Mouse (Mus musculus) liver, embryonic 11.5 days (tissue): ENCODE data around the gene Gpr61. TPM values are rescaled to one million over a fixed set of nuclear protein-coding genes. Genes with fewer than 3 reads are reported as not detected.

ENCODE experiments used
- ATAC-seq: fragments of 200-750 bp; cut with Nextera tagmentation; replicated peaks from 2 replicates; pipeline ENCODE4 v1.8.0; 2017; ENCODE audit warnings: moderate number of reproducible peaks, mild to moderate bottlenecking, moderate TSS enrichment, moderate library complexity; ENCODE audit not compliant: low FRiP score
- DNase-seq: peaks from one replicate; pipeline ENCODE4 v3.0.0-alpha.2; 2017; ENCODE audit warnings: low spot score
- H3K27ac ChIP-seq: fragments of 300-500 bp; sonication (generic); 2 replicates; pipeline ENCODE4 v1.5.1; 2014; ENCODE audit warnings: mild to moderate bottlenecking, low read depth, low read length, control low read depth
- H3K27me3 ChIP-seq: fragments of 300-500 bp; sonication (generic); replicated peaks from 2 replicates; pipeline ENCODE4 v1.6.1; 2014; ENCODE audit warnings: low read length, mixed read lengths; ENCODE audit not compliant: control insufficient read depth, insufficient read depth
- H3K36me3 ChIP-seq: fragments of 300-500 bp; sonication (generic); 2 replicates; pipeline ENCODE4 v1.6.1; 2014; ENCODE audit warnings: mild to moderate bottlenecking, low read length, moderate library complexity, mixed read lengths; ENCODE audit not compliant: control insufficient read depth, insufficient read depth
- H3K4me1 ChIP-seq: fragments of 300-500 bp; sonication (generic); replicated peaks from 2 replicates; pipeline ENCODE4 v1.6.1; 2014; ENCODE audit warnings: low read length, mixed read lengths; ENCODE audit not compliant: control insufficient read depth, insufficient read depth
- H3K4me2 ChIP-seq: fragments of 300-500 bp; sonication (generic); 2 replicates; pipeline ENCODE4 v1.6.1; 2014; ENCODE audit warnings: mild to moderate bottlenecking, control low read depth, moderate library complexity
- H3K4me3 ChIP-seq: fragments of 300-500 bp; sonication (generic); 2 replicates; pipeline ENCODE4 v1.5.1; 2014; ENCODE audit warnings: low read depth, low read length, control low read depth
- H3K9ac ChIP-seq: fragments of 300-500 bp; sonication (generic); 2 replicates; pipeline ENCODE4 v1.6.1; 2014; ENCODE audit warnings: low read depth, low read length, control low read depth
- H3K9me3 ChIP-seq: fragments of 300-500 bp; sonication (generic); 2 replicates; pipeline ENCODE4 v1.6.1; 2016; ENCODE audit warnings: low read length, inconsistent platforms, mixed read lengths; ENCODE audit not compliant: control insufficient read depth
- WGBS: fragments of 180-500 bp; shearing (Covaris S2); extraction: QIAGEN DNeasy Blood & Tissue Kit; methylation state at CpG from one replicate; pipeline ENCODE4 v1.1.7; 2014; 5-methylcytosine and 5-hydroxymethylcytosine counted together
- polyA plus RNA-seq: library from polyadenylated mRNA; unstranded; fragments of >200 nt; fragmentation: Nextera tagmentation; extraction: Ambion mirVana; gene quantifications from 2 replicates; pipeline ENCODE4 v1.2.1, GENCODE M21; 2014

The Gpr61 gene
- polyA plus RNA-seq, 1 experiment from 2014 or later: 0.07 TPM

DNA sequence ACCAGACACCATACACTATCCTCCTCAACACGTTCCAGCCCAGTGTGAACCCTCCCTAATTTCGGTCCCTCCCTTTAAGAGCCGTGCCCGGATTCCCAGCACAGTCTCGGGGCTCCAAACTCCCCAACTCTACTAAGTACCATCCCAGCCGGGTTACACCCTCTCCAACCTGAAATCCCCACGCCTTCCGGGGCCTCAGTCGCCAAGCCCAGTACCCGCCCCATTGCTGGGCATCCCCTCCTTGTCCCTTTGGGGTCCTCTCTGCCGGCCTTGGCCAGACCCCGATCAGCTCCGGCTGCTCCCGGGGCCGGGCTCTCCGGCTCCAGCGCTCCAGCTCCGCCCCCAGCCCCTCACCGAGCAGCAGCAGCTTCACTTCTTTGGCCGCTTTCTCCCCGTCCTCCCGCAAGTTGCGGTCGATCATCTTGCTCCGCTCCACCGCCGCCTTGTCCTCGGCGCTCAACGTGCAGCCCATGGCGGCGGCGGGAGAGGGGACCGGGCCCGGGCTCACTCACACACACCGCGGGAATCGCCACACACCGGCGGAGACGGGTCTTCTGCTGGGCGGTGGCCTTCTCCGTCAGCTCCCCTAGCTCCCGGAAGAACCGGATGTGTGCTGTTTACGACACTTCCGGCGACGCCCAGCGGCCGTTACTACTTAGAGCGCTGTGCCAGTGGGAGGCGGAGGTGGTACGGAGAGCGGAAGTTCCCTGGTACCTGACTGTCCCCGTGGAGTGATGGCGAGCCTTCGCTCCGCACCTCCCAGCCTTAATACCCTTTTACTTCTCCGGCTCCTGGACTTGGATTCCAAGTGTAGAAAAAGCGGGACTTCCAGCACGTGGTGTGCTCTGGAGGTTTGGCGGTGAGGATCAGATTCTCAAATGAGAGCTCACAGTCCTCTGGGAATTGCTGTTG is 8.9 kb downstream of the Gpr61 start, which contains the start of gene Gnai3:
TSS of gene Gnai3 (minus strand) at position 613 of the 912 bp plus-strand sequence.
- ATAC-seq (peak; percentile 95), DNase-seq (peak; percentile 92)
- Histone ChIP-seq H3K9me3 (no peaks in the 10 kb centered on the region), H3K9ac (peak within 1 kb of the TSS; percentile 97), H3K4me1 (peaks cover 19% of the 10 kb centered on the region), H3K4me2 (peak within 1 kb of the TSS; percentile 80), H3K27ac (peak within 1 kb of the TSS; percentile 95), H3K4me3 (peak within 1 kb of the TSS; percentile 99), H3K27me3 (no peaks in the 10 kb centered on the region), H3K36me3 (no peaks in the 10 kb centered on the region)
- WGBS: under 1% methylated on average over 63 of the region's 63 CpGs

DNA sequence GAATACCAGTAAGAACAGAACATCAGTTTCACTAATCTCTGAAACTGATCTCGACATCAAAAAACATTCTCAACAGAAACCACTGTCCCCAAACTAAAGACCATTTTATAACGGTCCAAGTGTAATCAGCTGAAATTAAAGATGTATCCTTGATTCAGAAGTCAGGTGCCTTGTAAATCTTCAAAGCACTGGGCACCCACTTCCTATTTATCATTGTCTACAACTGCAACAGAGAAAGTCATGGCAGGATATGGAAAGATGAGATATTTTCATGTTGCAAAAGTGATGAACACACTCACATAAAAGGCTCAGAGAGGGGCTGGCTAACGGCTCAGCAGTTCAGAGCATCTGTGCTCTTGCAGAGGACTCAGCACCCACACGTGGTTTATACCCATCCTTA is 13.9 kb downstream of the Gpr61 start:
- Histone ChIP-seq H3K9ac (no peak overlapping the region), H3K9me3 (no peaks in the 10 kb centered on the region), H3K4me1 (peaks cover 5% of the 10 kb centered on the region), H3K4me3 (no peak overlapping the region), H3K4me2 (no peak overlapping the region), H3K36me3 (no peaks in the 10 kb centered on the region; the same call in 1 of the 2 replicates), H3K27me3 (no peaks in the 10 kb centered on the region), H3K27ac (no peak overlapping the region)
- no peak for ATAC-seq
- DNase-seq: no peak
- 80% methylated on average over 4 of the region's 4 CpGs for WGBS

DNA sequence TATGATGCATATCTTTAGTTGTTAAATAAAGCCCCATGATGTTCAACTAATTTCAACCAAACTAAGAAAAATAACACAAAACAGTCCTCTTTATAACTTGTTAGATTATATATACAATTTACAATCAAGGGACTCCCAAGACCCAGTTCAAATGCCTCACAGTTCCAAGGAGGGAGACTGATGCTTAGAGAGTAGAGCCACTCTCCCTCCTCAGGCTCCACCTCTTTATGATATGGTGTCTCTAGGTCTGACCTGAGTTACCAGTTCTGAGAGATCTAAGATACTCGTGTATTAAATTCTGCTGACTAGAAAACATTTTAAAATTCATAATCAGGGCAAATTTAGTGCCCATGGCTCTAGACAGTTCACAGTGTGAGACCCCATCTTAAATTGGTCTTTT is 15.6 kb downstream of the Gpr61 start:
- Histone ChIP-seq H3K4me3 (no peak overlapping the region), H3K9me3 (no peaks in the 10 kb centered on the region), H3K27ac (no peak overlapping the region), H3K4me1 (peaks cover 3% of the 10 kb centered on the region; the same call in 1 of the 2 replicates), H3K27me3 (no peaks in the 10 kb centered on the region), H3K4me2 (no peak overlapping the region), H3K36me3 (no peaks in the 10 kb centered on the region; the same call in 1 of the 2 replicates), H3K9ac (no peak overlapping the region)
- DNase-seq (no peak), ATAC-seq (no peak)
- 78% methylated on average over 1 of the region's 1 CpGs for WGBS

DNA sequence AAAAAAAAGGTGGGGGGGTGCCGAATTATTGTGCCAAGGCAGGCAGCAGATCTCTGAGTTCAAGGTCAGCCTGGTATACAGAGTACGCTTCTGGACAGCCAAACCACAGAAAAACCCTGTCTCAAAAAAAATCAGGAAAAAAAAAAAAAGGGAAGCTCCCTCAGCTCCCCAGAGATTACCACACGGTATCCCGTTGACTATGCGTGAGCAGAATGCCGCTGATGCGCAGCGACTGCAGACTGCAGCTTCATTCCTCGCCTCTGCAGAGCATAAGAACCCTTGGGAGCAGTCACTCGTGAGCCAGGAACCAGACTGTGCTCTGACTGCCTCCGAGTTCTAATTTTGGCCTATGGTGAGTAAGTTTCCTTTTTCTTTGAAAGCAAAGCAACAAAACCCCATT is 20.0 kb downstream of the Gpr61 start:
- Histone ChIP-seq H3K27ac (no peak overlapping the region), H3K27me3 (no peaks in the 10 kb centered on the region), H3K9me3 (no peaks in the 10 kb centered on the region), H3K4me2 (no peak overlapping the region), H3K4me1 (peaks cover 30% of the 10 kb centered on the region), H3K4me3 (no peak overlapping the region), H3K9ac (no peak overlapping the region), H3K36me3 (no peaks in the 10 kb centered on the region; the same call in 1 of the 2 replicates)
- ATAC-seq (no peak), DNase-seq (no peak)
- WGBS: 65% methylated on average over 11 of the region's 11 CpGs

DNA sequence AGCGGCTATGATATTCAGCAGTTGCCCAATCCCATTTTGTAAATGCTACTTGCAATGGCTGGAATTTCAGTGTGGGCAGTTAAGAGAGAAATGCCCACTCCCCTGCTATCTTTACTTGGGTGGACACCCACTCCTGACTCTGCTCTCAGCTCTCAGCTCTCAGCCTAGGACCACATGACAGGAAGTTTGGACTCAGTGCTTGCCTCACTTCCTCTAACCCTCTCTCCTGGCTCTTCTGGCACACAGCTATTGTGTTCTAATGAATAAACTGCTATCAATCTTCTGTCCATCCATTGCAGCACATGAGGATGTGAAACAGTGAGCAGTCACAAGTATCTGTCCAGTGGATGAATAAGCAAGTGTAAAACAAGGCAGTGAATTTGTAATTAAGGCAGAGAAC is 22.2 kb downstream of the Gpr61 start:
- no peak overlapping the region for H3K4me3 ChIP-seq
- H3K9ac ChIP-seq: no peak overlapping the region

DNA sequence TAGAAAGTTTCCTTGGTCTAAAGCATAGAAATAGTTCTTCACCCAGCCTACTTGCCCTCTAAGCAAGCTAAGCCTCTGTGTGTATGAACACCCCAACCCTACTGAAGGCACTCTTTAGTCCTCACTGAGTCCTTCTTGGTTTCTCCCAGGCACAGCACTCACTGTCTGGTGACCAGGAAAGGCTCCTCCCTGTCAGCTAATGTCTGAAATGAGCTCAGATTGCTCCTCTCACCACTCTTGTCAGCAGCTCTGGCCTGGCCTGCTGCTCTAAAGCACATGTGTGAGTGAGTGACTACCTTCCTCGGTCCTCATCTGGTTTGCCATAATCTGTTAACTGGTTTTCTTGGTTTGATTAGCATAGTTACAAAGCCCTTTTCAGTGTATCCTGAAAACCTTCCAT is 22.9 kb downstream of the Gpr61 start:
- WGBS: 80% methylated on average over 1 of the region's 1 CpGs
- no peak overlapping the region for H3K9ac ChIP-seq
- no peak overlapping the region for H3K4me3 ChIP-seq
- no peaks in the 10 kb centered on the region for H3K36me3 ChIP-seq
- peak overlapping the region; percentile 65; the same call in 1 of the 2 replicates for H3K27ac ChIP-seq
- no peak overlapping the region for H3K4me2 ChIP-seq
- H3K27me3 ChIP-seq: no peaks in the 10 kb centered on the region
- H3K4me1 ChIP-seq: peaks cover 47% of the 10 kb centered on the region
- no peak for DNase-seq
- no peaks in the 10 kb centered on the region for H3K9me3 ChIP-seq
- no peak for ATAC-seq

More for the DNA sequence above, 22.2 kb downstream of the Gpr61 start:
- Histone ChIP-seq H3K4me2 (no peak overlapping the region), H3K27me3 (no peaks in the 10 kb centered on the region), H3K9me3 (no peaks in the 10 kb centered on the region), H3K36me3 (no peaks in the 10 kb centered on the region; the same call in 1 of the 2 replicates), H3K27ac (peak overlapping the region; percentile 65; the same call in 1 of the 2 replicates), H3K4me1 (peaks cover 47% of the 10 kb centered on the region)
- ATAC-seq: no peak
- DNase-seq: no peak
- 87% methylated on average over 1 of the region's 1 CpGs for WGBS

DNA sequence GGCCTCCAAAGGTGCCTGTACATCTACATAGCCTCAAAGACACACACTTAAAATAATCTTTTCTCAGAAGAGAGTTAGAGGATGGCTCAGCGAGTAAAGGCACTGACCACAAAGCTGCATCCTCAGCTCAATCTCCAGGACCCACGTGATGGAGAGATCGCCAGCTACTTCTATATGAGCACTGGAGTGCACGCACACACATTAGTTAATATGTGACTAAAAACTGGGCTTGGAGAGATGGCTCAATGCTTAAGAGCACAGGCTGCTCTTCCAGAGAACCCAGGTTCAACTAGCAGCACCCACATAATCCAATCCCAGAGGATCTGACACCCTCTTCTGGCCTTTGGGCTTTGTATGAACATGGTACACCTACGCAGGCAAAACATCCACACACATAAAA is 23.5 kb downstream of the Gpr61 start:
- peaks cover 50% of the 10 kb centered on the region for H3K4me1 ChIP-seq
- peak overlapping the region; percentile 0; the same call in 1 of the 2 replicates for H3K9ac ChIP-seq
- no peaks in the 10 kb centered on the region for H3K27me3 ChIP-seq
- H3K4me2 ChIP-seq: no peak overlapping the region
- ATAC-seq (no peak), DNase-seq (no peak)
- peak overlapping the region; percentile 3; the same call in 1 of the 2 replicates for H3K27ac ChIP-seq
- WGBS: 83% methylated on average over 5 of the region's 5 CpGs
- no peaks in the 10 kb centered on the region for H3K36me3 ChIP-seq
- H3K9me3 ChIP-seq: no peaks in the 10 kb centered on the region
- H3K4me3 ChIP-seq: no peak overlapping the region

DNA sequence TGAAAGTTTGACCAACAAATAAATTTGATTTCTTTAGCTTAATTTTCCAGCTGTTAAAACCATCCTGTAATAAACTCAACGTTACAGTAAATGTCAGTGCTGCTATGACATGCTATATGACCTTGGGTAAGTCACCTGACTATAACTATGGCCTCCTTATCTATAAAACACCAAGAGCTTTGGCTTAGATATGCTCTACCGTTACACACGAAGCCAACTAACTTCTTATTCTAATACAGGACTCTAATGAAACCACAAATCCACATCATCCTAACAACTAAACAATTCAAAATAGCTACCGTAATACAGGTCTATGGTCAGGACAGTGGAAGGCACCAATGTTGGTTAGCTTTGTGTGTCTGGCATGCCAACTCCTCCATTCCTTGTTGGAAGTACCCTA is 24.9 kb downstream of the Gpr61 start:
- Histone ChIP-seq H3K4me2 (peak overlapping the region; percentile 56), H3K4me1 (peaks cover 50% of the 10 kb centered on the region), H3K4me3 (no peak overlapping the region), H3K27ac (peak overlapping the region; percentile 82), H3K9ac (no peak overlapping the region), H3K9me3 (no peaks in the 10 kb centered on the region), H3K27me3 (no peaks in the 10 kb centered on the region), H3K36me3 (no peaks in the 10 kb centered on the region)
- ATAC-seq: peak; percentile 79
- 59% methylated on average over 4 of the region's 4 CpGs for WGBS
- no peak for DNase-seq
